Mouse (Mus musculus) frontal cortex, postnatal 14 days (tissue): Measurements from ENCODE around the gene Slit3.
A peak's percentile ranks its signal among the peaks of the same experiment; 100 is the strongest.

Experiments used
- DNase-seq, 2 experiments: peaks; one replicate each; pipeline ENCODE4 v3.0.0; 2022; ENCODE audit warnings: low spot score in 2 of 2

Slit3 gene

GRCm38 (mm10) chr11:35582591-35582990 lies 461.6 kb downstream of the Slit3 start:
- DNase-seq = no peak

GRCm38 (mm10) chr11:35583633-35584032 lies 462.6 kb downstream of the Slit3 start:
- DNase-seq = no peak

GRCm38 (mm10) chr11:35587174-35587959 lies 466.3 kb downstream of the Slit3 start:
- DNase-seq = peak; percentile 50 to 62

GRCm38 (mm10) chr11:35589892-35590291 lies 468.9 kb downstream of the Slit3 start:
- no peak for DNase-seq

GRCm38 (mm10) chr11:35593146-35594034 lies 472.4 kb downstream of the Slit3 start:
- DNase-seq = no peak

GRCm38 (mm10) chr11:35596064-35596463 lies 475.0 kb downstream of the Slit3 start:
- no peak for DNase-seq

GRCm38 (mm10) chr11:35597882-35598281 lies 476.9 kb downstream of the Slit3 start:
- DNase-seq = no peak

- no peak for DNase-seq
These were observed 477.7 kb downstream of the Slit3 start for GRCm38 (mm10) chr11:35598732-35599131.

GRCm38 (mm10) chr11:35601652-35602240 lies 480.7 kb downstream of the Slit3 start:
- no peak for DNase-seq

- DNase-seq = no peak
These were observed 481.6 kb downstream of the Slit3 start for GRCm38 (mm10) chr11:35602586-35602985.

GRCm38 (mm10) chr11:35603946-35604345 lies 482.9 kb downstream of the Slit3 start:
- DNase-seq = no peak

GRCm38 (mm10) chr11:35604848-35605790 lies 484.1 kb downstream of the Slit3 start:
- DNase-seq = no peak

GRCm38 (mm10) chr11:35607191-35607590 lies 486.2 kb downstream of the Slit3 start:
- DNase-seq = no peak

GRCm38 (mm10) chr11:35608794-35609193 lies 487.8 kb downstream of the Slit3 start:
- no peak for DNase-seq

- DNase-seq = no peak
These were observed 491.4 kb downstream of the Slit3 start for GRCm38 (mm10) chr11:35612262-35612896.

- DNase-seq = no peak
These were observed 493.5 kb downstream of the Slit3 start for GRCm38 (mm10) chr11:35614530-35614929.

GRCm38 (mm10) chr11:35619421-35619820 lies 498.4 kb downstream of the Slit3 start:
- DNase-seq = no peak

- no peak for DNase-seq
These were observed 501.7 kb downstream of the Slit3 start for GRCm38 (mm10) chr11:35622736-35623135.

GRCm38 (mm10) chr11:35624515-35625270 lies 503.7 kb downstream of the Slit3 start:
- no peak for DNase-seq

- no peak for DNase-seq
These were observed 504.6 kb downstream of the Slit3 start for GRCm38 (mm10) chr11:35625576-35625975.
